Mouse (Mus musculus) naive thymus-derived CD4-positive, alpha-beta T cell, adult 5 months (primary cell): ENCODE results near the gene Pheta1. TPM values are rescaled to one million over a fixed set of nuclear protein-coding genes. Genes with fewer than 3 reads are reported as not detected.

Experiments
- polyA plus RNA-seq: library from polyadenylated mRNA; unstranded; fragments of 100-300 nt; shearing (Covaris generic); gene quantifications from one replicate; pipeline ENCODE4 v1.2.1, GENCODE M21; 2017

Pheta1 gene
- 6.8 TPM for polyA plus RNA-seq

GRCm38 (mm10) chr5:121848743-121849142 is at the start of gene Pheta1:
TSS of gene Pheta1 (plus strand) at chr5:121848984.

GRCm38 (mm10) chr5:121837441-121838340 is 11.1 kb upstream of the Pheta1 start, which contains the start of gene Sh2b3:
TSS of gene Sh2b3 (minus strand) at chr5:121837646.

Other genes starting within 250 kb of the Pheta1 start
- gene Acad12, start 230.0 kb upstream of the Pheta1 start, polyA plus RNA-seq, result 1.5 TPM
- gene Acad10, start 188.5 kb upstream of the Pheta1 start, polyA plus RNA-seq, result 9.9 TPM
- gene Brap, start 188.4 kb upstream of the Pheta1 start, polyA plus RNA-seq, result 113 TPM
- gene Atxn2, start 137.6 kb upstream of the Pheta1 start, polyA plus RNA-seq, result 70.4 TPM
- 35.0 TPM for gene Sh2b3, start 11.3 kb upstream of the Pheta1 start, polyA plus RNA-seq
- gene Cux2, start 201.1 kb downstream of the Pheta1 start, polyA plus RNA-seq, result 0.20 TPM